23 mouse cellular contexts compared by ENCODE assay signal in genomic region chr11:95783958-95784357, GRCm38 (mm10). TPM values are rescaled to one million over a fixed set of nuclear protein-coding genes. Genes with fewer than 3 reads are reported as not detected.
DNase-seq lines count a peak whose midpoint lies in the region; ATAC-seq and TF ChIP-seq lines count a peak whose summit lies in the region.
"Had no signal": no experiment of that assay in that cellular context is flagged by ENCODE, and none has a peak within 500 bp of the region (broad histone marks: within the 10 kb centered on the region; RNA-seq: fewer than 3 reads in every experiment).

No protein-coding gene starts in this region.

- H3K79me2 ChIP-seq in myocyte (ENCODE audit: control insufficient read depth, insufficient read depth) = no peaks in the 10 kb centered on the region

- H3K4me1 ChIP-seq in limb, embryonic 14.5 days (ENCODE audit: control insufficient read depth, insufficient read depth, low read length) = no peaks in the 10 kb centered on the region
- H3K4me1 ChIP-seq in limb, embryonic 10.5 days = no peaks in the 10 kb centered on the region; the same call in 1 of the 2 replicates
- peaks cover 5% of the 10 kb centered on the region for H3K4me1 ChIP-seq in brown adipose tissue, adult 24 weeks (ENCODE audit: control insufficient read depth, insufficient read depth, insufficient read length, low read length)
- H3K4me1 ChIP-seq: embryonic facial prominence, embryonic 13.5 days; forebrain, embryonic 13.5 days; forebrain, embryonic 15.5 days had no signal

- H3K4me2 ChIP-seq in limb, embryonic 14.5 days (replicated peaks; ENCODE audit: low read depth, low read length, severe bottlenecking) = no peak overlapping the region
- peak overlapping the region; percentile 13 for H3K4me2 ChIP-seq in myocyte (ENCODE audit: low read depth)
- H3K4me2 ChIP-seq: embryonic facial prominence, embryonic 13.5 days; forebrain, embryonic 13.5 days; forebrain, embryonic 15.5 days had no signal

- H3K27ac ChIP-seq in limb, embryonic 14.5 days (replicated peaks; ENCODE audit: low read depth, low read length) = no peak overlapping the region
- H3K27ac ChIP-seq in limb, embryonic 10.5 days = no peak overlapping the region
- H3K27ac ChIP-seq in brown adipose tissue, adult 24 weeks (replicated peaks; ENCODE audit: low read depth, low read length) = peak overlapping the region; percentile 87
- H3K27ac ChIP-seq: embryonic facial prominence, embryonic 13.5 days; forebrain, embryonic 13.5 days; forebrain, embryonic 15.5 days had no signal

- no peaks in the 10 kb centered on the region for H3K36me3 ChIP-seq in limb, embryonic 14.5 days (ENCODE audit: control insufficient read depth, insufficient read depth, low read length)
- no peaks in the 10 kb centered on the region for H3K36me3 ChIP-seq in limb, embryonic 10.5 days
- H3K36me3 ChIP-seq in myocyte (ENCODE audit: control insufficient read depth, insufficient read depth) = no peaks in the 10 kb centered on the region
- H3K36me3 ChIP-seq: embryonic facial prominence, embryonic 13.5 days; forebrain, embryonic 15.5 days had no signal

- H3K9me3 ChIP-seq in limb, embryonic 14.5 days (ENCODE audit: control insufficient read depth, low read length) = no peaks in the 10 kb centered on the region
- no peaks in the 10 kb centered on the region for H3K9me3 ChIP-seq in limb, embryonic 10.5 days (replicated peaks)
- H3K9me3 ChIP-seq: embryonic facial prominence, embryonic 13.5 days; forebrain, embryonic 13.5 days; forebrain, embryonic 15.5 days had no signal

- H3K4me3 ChIP-seq in limb, embryonic 14.5 days (replicated peaks; ENCODE audit: low read length) = no peak overlapping the region
- no peak overlapping the region for H3K4me3 ChIP-seq in limb, embryonic 10.5 days
- H3K4me3 ChIP-seq in brown adipose tissue, adult 24 weeks (ENCODE audit: insufficient read depth, low read depth, low read length) = no peak overlapping the region
- H3K4me3 ChIP-seq in myocyte = no peak overlapping the region
- H3K4me3 ChIP-seq: embryonic facial prominence, embryonic 13.5 days; forebrain, embryonic 13.5 days; forebrain, embryonic 15.5 days had no signal

- H3K9ac ChIP-seq in limb, embryonic 14.5 days (ENCODE audit: low read depth, low read length, severe bottlenecking) = no peak overlapping the region
- H3K9ac ChIP-seq: embryonic facial prominence, embryonic 13.5 days; forebrain, embryonic 13.5 days; forebrain, embryonic 15.5 days; forebrain, postnatal 0 days had no signal

- no peak overlapping the region for H3ac ChIP-seq in myocyte (ENCODE audit: control insufficient read depth, insufficient read length)

- H3K27me3 ChIP-seq in limb, embryonic 14.5 days (ENCODE audit: control insufficient read depth, insufficient read depth, low read length) = no peaks in the 10 kb centered on the region
- H3K27me3 ChIP-seq in limb, embryonic 10.5 days (ENCODE audit: low read depth, poor library complexity, severe bottlenecking) = no peaks in the 10 kb centered on the region
- H3K27me3 ChIP-seq in myocyte (ENCODE audit: control insufficient read depth, insufficient read depth, insufficient read length) = no peaks in the 10 kb centered on the region
- H3K27me3 ChIP-seq: CH12.LX; embryonic facial prominence, embryonic 13.5 days; forebrain, embryonic 13.5 days; forebrain, embryonic 15.5 days; Patski had no signal

- no peak for TF ChIP-seq POLR2A in limb, embryonic 14.5 days (IDR thresholded peaks at IDR 0.05; ENCODE audit: borderline replicate concordance, extremely low read depth, insufficient read depth, insufficient read length)
- TF ChIP-seq POLR2A in myocyte (IDR thresholded peaks at IDR 0.05; ENCODE audit: insufficient read length, low read depth) = no peak

- DNase-seq in limb, embryonic 14.5 days (ENCODE audit: low spot score) = peak; percentile 15
- DNase-seq in limb, embryonic 10.5 days (ENCODE audit: low spot score) = no peak
- DNase-seq in urinary bladder, postnatal 25 days (ENCODE audit: low spot score) = no peak
- DNase-seq in adrenal gland, postnatal 25 days = no peak
- DNase-seq: adrenal gland, adult 8-10 months; adrenal gland, postnatal 14 days; cerebellum, adult 11-12 months; cerebellum, adult 2 months; cerebellum, adult 9-10 months; cerebellum, postnatal 10 days; cerebellum, postnatal 25 days; forebrain, postnatal 0 days had no signal

- ATAC-seq in limb, embryonic 14.5 days (ENCODE audit: low FRiP score, low read depth) = no peak
- ATAC-seq: activated CD4-positive, CD25-positive, alpha-beta regulatory T cell, adult 4 months; CD4-positive, CD25-positive, alpha-beta regulatory T cell, adult 4 months; forebrain, embryonic 13.5 days; forebrain, embryonic 15.5 days; forebrain, postnatal 0 days; Patski had no signal

- 82% methylated on average over 9 of the region's 9 CpGs for WGBS in limb, embryonic 14.5 days
- WGBS in limb, embryonic 10.5 days = 85% methylated on average over 9 of the region's 9 CpGs

TF ChIP-seq in myocyte, 11 proteins besides CTCF, POLR2A, EP300 and RAD21:
- TF ChIP-seq TCF12 (IDR thresholded peaks at IDR 0.05; ENCODE audit: insufficient read depth, poor library complexity, severe bottlenecking) (peak; percentile 4), E2F4 (IDR thresholded peaks at IDR 0.05; ENCODE audit: insufficient read depth) (no peak), REST (IDR thresholded peaks at IDR 0.05; ENCODE audit: insufficient read depth, insufficient read length) (no peak), MAX (IDR thresholded peaks at IDR 0.05; ENCODE audit: low read depth) (no peak), TCF3 (IDR thresholded peaks at IDR 0.05; ENCODE audit: insufficient read length, low read depth) (peak; percentile 35), MYOD1 (IDR thresholded peaks at IDR 0.05; ENCODE audit: control insufficient read depth in 1 of 3, insufficient read length in 2 of 3, low read depth in 2 of 3) (peak; percentile 25 to 96 (median 94))
TF ChIP-seq in myocyte: peak in this region for 3.

RNA-seq across cellular contexts. Expression of gene Phospho1, which starts 40.3 kb away (rescaled TPM):
- 35.5 and 59.3 TPM in 2 replicates for polyA plus RNA-seq in limb, embryonic 14.5 days (2012; rRNA removed)
- 2.4 and 2.5 TPM in 2 replicates for polyA plus RNA-seq in limb, embryonic 14.5 days (2014; fragmentation: Nextera tagmentation; extraction: Ambion mirVana)
- not detected in 2 replicates for polyA plus RNA-seq in limb, embryonic 10.5 days (2016; fragmentation: Nextera tagmentation; extraction: Ambion mirVana)
- 316 and 541 TPM in 2 replicates for polyA plus RNA-seq in brown adipose tissue, adult 24 weeks (2012; ENCODE audit: insufficient read depth, insufficient read length, missing spikeins)
- 165 TPM for polyA plus RNA-seq in myocyte (2012; fragmentation: generic; extraction: Trizol)
- total RNA-seq in adrenal gland, postnatal 25 days (2021) = 133 and 225 TPM in 2 replicates
- polyA plus RNA-seq: activated CD4-positive, CD25-positive, alpha-beta regulatory T cell, adult 4 months; CD4-positive, CD25-positive, alpha-beta regulatory T cell, adult 4 months; embryonic facial prominence, embryonic 11.5 days; forebrain, embryonic 11.5 days; forebrain, embryonic 13.5 days; forebrain, embryonic 15.5 days; forebrain, postnatal 0 days had no signal

RNA-seq across cellular contexts. Expression of gene Gngt2, which starts 53.1 kb away (rescaled TPM):
- 5.1 and 10.0 TPM in 2 replicates for polyA plus RNA-seq in limb, embryonic 14.5 days (2012; rRNA removed)
- 12.4 and 14.0 TPM in 2 replicates for polyA plus RNA-seq in limb, embryonic 14.5 days (2014; fragmentation: Nextera tagmentation; extraction: Ambion mirVana)
- polyA plus RNA-seq in limb, embryonic 10.5 days (2016; fragmentation: Nextera tagmentation; extraction: Ambion mirVana) = 8.9 and 9.3 TPM in 2 replicates
- polyA plus RNA-seq in brown adipose tissue, adult 24 weeks (2012; ENCODE audit: insufficient read depth, insufficient read length, missing spikeins) = 106 and 152 TPM in 2 replicates
- polyA plus RNA-seq in myocyte (2012; fragmentation: generic; extraction: Trizol) = 1.1 TPM
- 16.2 and 20.1 TPM in 2 replicates for total RNA-seq in adrenal gland, postnatal 25 days (2021)
- polyA plus RNA-seq: Patski had no signal

RNA-seq across cellular contexts. Expression of gene Abi3, which starts 58.3 kb away (rescaled TPM):
- 7.8 and 11.9 TPM in 2 replicates for polyA plus RNA-seq in limb, embryonic 14.5 days (2012; rRNA removed)
- 2.5 and 5.5 TPM in 2 replicates for polyA plus RNA-seq in limb, embryonic 14.5 days (2014; fragmentation: Nextera tagmentation; extraction: Ambion mirVana)
- polyA plus RNA-seq in limb, embryonic 10.5 days (2016; fragmentation: Nextera tagmentation; extraction: Ambion mirVana) = 4.0 and 4.4 TPM in 2 replicates
- polyA plus RNA-seq in brown adipose tissue, adult 24 weeks (2012; ENCODE audit: insufficient read depth, insufficient read length, missing spikeins) = 8.4 and 26.7 TPM in 2 replicates
- 1.5 TPM for polyA plus RNA-seq in myocyte (2012; fragmentation: generic; extraction: Trizol)
- 15.2 and 16.7 TPM in 2 replicates for total RNA-seq in adrenal gland, postnatal 25 days (2021)
- polyA plus RNA-seq: Patski had no signal
